Mouse (Mus musculus): ENCODE results near the gene Plppr3. TPM values are rescaled to one million over a fixed set of nuclear protein-coding genes. Genes with fewer than 3 reads are reported as not detected.
A peak's percentile ranks its signal among the peaks of the same experiment; 100 is the strongest.

The Plppr3 gene
- polyA plus RNA-seq, 1 experiment from 2014 or later: 503 TPM

GRCm38 (mm10) chr10:79914131-79914947 lies 39.9 kb upstream of the Plppr3 start:
- H3K36me3 ChIP-seq (replicated peaks): no peaks in the 10 kb centered on the region
- no peak overlapping the region for H3K4me3 ChIP-seq
- ATAC-seq (replicated peaks): no peak
- no peaks in the 10 kb centered on the region for H3K9me3 ChIP-seq
- no peak overlapping the region for H3K4me2 ChIP-seq
- no peak overlapping the region for H3K27ac ChIP-seq
- peaks cover 19% of the 10 kb centered on the region for H3K27me3 ChIP-seq (replicated peaks)
- peaks cover 43% of the 10 kb centered on the region for H3K4me1 ChIP-seq
- WGBS: 64% methylated on average over 11 of the region's 11 CpGs
- H3K9ac ChIP-seq: no peak overlapping the region

DNA sequence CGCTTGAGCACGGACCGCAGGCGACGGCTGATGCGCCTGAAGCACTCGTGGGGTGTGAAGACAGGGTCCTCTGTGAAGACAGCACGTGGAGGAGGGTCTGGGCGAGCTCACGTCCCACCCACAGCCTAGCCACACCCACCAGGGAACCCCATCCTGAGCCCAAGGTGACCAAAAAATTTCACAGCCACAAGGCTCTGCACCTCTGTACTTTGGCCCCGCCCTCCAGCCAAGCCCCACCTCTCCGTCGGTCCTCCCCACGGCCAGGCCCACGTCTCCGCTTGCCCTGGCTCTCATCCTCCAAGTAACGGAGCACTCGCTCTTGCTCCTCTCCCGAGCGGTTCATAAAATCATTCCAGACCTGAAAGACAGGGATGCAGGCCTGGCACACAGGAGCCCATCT lies 38.0 kb upstream of the Plppr3 start:
- ATAC-seq (replicated peaks): no peak
- peaks cover 47% of the 10 kb centered on the region for H3K4me1 ChIP-seq
- WGBS: 71% methylated on average over 20 of the region's 20 CpGs

DNA sequence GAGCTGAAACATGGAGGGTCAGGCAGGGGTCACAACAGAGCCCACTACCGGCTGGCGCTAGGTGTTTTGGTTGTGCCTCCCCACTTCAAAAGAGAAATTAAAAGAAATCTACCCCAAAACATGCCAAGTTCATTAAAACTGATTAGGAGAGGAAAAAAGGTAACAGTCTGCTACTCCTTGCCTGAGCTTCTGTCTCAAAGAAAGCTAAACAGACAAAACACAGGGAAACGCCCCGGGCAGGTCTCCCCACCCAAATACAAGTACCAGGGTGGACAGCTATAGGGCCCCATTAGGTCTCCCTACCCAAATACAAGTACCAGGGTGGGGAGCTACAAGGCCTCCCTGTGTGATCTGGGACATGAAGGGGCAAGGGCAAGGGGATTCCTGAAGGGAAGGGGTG lies 36.1 kb upstream of the Plppr3 start, which contains the start of gene Gm26602:
Gene Gm26602, plus strand, starts transcription at position 301 of the 400 bp plus-strand sequence.
- ATAC-seq (replicated peaks): no peak
- Histone ChIP-seq H3K9me3 (no peaks in the 10 kb centered on the region), H3K4me1 (peaks cover 37% of the 10 kb centered on the region), H3K4me2 (peak within 1 kb of the TSS; percentile 47; the same call in 1 of the 2 replicates), H3K9ac (no peak within 1 kb of the TSS), H3K27me3 (replicated peaks) (no peaks in the 10 kb centered on the region), H3K36me3 (replicated peaks) (peaks cover under 1% of the 10 kb centered on the region; the same call in 1 of the 2 replicates), H3K27ac (peak within 1 kb of the TSS; percentile 99), H3K4me3 (no peak within 1 kb of the TSS)
- 95% methylated on average over 4 of the region's 4 CpGs for WGBS

More for the DNA sequence above, 38.0 kb upstream of the Plppr3 start:
- Histone ChIP-seq H3K9me3 (no peaks in the 10 kb centered on the region), H3K36me3 (replicated peaks) (no peaks in the 10 kb centered on the region), H3K4me2 (no peak overlapping the region), H3K27me3 (replicated peaks) (peaks cover under 1% of the 10 kb centered on the region; the same call in 1 of the 2 replicates), H3K4me3 (no peak overlapping the region), H3K9ac (no peak overlapping the region), H3K27ac (no peak overlapping the region)

DNA sequence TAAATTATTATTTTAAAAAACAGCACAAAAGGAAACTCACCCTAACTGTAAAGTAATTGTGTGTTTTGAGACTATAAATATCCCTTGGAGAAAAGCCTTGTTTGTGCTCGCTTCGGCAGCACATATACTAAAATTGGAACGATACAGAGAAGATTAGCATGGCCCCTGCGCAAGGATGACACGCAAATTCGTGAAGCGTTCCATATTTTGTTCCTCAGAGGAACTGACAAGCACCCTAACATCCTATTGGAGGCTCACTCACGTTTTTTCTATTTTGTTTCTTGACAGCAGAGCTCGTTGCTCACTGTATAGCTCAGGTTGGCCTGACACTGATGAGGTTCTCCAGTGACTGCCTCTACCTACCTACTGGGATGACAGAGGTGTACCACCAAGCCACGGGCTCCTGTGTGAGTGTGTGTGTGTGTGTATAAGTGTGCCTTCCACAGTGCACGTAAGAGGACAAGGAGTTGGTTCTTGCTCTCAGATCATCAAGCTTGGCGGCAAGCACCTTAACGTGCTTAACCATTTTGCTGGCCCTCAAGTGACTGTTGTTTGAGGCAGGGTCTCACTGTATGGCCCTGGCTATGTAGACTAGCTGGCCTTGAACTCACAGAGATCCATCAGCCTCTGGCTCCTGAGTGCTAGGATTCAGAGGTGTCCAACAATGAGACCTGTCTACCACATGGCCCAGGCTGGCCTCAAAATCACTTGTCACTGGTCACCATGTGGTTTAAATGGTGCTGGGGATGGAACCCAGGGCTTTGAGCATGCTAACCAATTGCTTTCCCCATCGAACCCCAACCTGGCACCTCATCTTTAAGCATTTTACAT lies 34.9 kb upstream of the Plppr3 start:
- ATAC-seq (replicated peaks): peak; percentile 65
- Histone ChIP-seq H3K27me3 (replicated peaks) (no peaks in the 10 kb centered on the region), H3K4me2 (peak overlapping the region; percentile 47), H3K27ac (peak overlapping the region; percentile 99), H3K36me3 (replicated peaks) (peaks cover 12% of the 10 kb centered on the region), H3K4me3 (peak overlapping the region; percentile 83), H3K9me3 (no peaks in the 10 kb centered on the region), H3K4me1 (peaks cover 25% of the 10 kb centered on the region), H3K9ac (peak overlapping the region; percentile 92)
- 22% methylated on average over 14 of the region's 14 CpGs for WGBS

DNA sequence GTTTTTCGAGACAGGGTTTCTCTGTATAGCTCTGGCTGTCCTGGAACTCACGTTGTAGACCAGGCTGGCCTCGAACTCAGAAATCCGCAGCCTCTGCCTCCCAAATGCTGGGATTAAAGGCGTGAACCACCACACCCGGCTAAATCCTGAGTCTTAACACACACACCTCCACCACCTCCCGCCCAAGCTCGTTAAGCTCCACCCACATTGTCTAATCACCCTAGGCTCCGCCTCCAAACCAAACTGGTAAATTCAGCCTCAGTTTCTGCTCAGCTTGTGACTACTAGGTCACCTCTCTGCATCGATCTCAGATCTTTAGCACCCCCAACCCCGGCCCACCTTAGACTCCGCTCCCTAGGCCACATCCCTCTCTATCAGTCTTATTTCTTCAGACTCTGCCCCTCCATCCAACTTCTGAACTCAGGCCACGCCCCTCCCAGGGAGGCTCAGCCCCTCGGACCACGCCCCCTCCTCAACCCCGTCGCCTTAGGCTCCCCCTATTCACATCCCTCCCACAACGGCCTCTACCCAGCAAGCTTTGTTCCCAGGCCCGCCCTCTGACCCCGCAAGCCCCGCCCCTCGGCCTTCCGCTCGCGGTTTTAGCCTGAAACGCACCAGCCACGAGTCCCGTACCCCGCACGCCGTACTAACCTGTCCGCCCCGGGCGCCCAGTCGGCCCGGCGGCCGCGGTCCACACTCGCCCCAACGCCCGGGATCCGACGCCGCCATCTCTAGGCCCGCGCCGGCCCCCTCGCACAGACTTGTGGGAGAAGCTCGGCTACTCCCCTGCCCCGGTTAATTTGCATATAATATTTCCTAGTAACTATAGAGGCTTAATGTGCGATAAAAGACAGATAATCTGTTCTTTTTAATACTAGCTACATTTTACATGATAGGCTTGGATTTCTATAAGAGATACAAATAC lies 34.0 kb upstream of the Plppr3 start, which contains the start of gene Med16:
Gene Med16, minus strand, starts transcription at position 757 of the 925 bp plus-strand sequence.
- Histone ChIP-seq H3K4me1 (peaks cover 16% of the 10 kb centered on the region), H3K4me2 (peak within 1 kb of the TSS; percentile 47), H3K27me3 (replicated peaks) (no peaks in the 10 kb centered on the region), H3K36me3 (replicated peaks) (peaks cover 17% of the 10 kb centered on the region), H3K4me3 (peak within 1 kb of the TSS; percentile 83), H3K27ac (peak within 1 kb of the TSS; percentile 99), H3K9me3 (no peaks in the 10 kb centered on the region), H3K9ac (peak within 1 kb of the TSS; percentile 92)
- ATAC-seq (replicated peaks): peak; percentile 89
- 3% methylated on average over 51 of the region's 52 CpGs for WGBS

DNA sequence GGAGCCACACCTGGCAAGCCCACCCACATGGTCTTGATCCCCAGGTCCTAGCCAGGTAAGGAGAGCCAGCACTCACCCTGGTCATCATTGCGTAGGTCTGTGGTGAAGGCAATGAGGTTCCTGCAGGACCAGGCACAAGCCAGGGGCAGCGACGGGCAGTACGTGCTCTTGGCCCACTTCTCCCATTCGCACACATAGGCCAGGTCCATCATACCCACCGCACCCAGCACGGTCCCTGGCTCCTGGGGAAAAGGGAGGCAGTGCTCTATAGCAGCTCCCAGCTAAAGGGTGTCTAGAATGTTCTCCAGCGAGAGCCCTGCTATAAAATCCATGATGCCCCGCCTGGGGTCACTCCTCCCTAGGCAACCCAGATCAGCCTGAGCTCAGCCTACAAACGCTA lies 33.0 kb upstream of the Plppr3 start:
- peak overlapping the region; percentile 83; the same call in 1 of the 2 replicates for H3K4me3 ChIP-seq
- no peak overlapping the region for H3K9ac ChIP-seq
- H3K27ac ChIP-seq: 0 out of 2 replicates have a peak overlapping the region, but pooled peaks have one; percentile 26
- no peak overlapping the region; the same call in 1 of the 2 replicates for H3K4me2 ChIP-seq
- H3K9me3 ChIP-seq: no peaks in the 10 kb centered on the region
- WGBS: 95% methylated on average over 10 of the region's 10 CpGs
- peaks cover 17% of the 10 kb centered on the region for H3K36me3 ChIP-seq (replicated peaks)
- H3K27me3 ChIP-seq (replicated peaks): no peaks in the 10 kb centered on the region
- no peak for ATAC-seq (replicated peaks)
- H3K4me1 ChIP-seq: peaks cover 14% of the 10 kb centered on the region

DNA sequence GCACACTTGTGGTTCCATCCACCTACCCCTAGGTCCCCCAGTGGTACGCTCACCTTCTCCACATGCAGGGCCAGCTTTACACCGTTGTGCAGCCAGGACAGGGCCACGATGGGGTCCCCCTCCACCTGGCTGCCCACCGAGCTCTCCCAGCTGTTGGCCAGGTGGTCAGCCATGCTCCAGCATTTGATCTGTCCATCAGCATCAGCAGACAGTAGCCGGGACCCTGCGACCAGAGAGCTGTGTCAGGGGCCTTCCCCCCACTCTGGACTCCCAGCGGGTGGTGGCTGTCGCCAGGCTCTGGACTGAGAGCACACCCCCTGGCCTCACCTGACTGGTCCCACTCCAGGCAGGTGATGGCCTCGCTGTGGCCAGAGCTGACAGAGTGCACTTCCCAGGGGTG lies 32.3 kb upstream of the Plppr3 start:
- Histone ChIP-seq H3K4me2 (no peak overlapping the region), H3K27me3 (replicated peaks) (no peaks in the 10 kb centered on the region), H3K9ac (no peak overlapping the region), H3K4me1 (peaks cover 14% of the 10 kb centered on the region), H3K4me3 (no peak overlapping the region), H3K9me3 (no peaks in the 10 kb centered on the region), H3K27ac (no peak overlapping the region), H3K36me3 (replicated peaks) (peaks cover 17% of the 10 kb centered on the region)
- no peak for ATAC-seq (replicated peaks)
- 89% methylated on average over 9 of the region's 9 CpGs for WGBS

DNA sequence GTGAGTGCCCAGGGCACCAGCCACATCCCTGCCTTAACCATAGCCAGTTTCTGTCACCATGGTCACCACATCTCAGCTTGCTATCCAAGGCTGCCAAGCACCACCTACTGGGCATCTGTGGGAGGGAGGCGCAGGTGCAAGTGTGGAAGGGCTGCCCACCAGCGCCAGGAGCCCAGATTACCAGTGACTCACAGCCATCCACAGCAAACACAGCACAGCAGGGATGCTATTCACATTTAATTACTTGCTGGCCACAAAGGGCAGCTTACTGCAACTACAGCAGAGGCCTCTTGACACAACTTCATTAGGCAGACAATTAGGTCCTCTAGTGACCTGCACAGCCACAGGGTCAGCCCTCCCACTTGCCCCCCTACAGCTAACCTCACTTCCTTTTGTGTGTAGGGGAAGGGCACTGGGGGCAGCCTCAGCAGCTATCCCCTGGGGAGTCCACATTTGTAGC lies 26.5 kb upstream of the Plppr3 start:
- Histone ChIP-seq H3K4me2 (no peak overlapping the region), H3K9ac (0 out of 2 replicates have a peak overlapping the region, but pooled peaks have one; percentile 4), H3K4me3 (no peak overlapping the region), H3K36me3 (replicated peaks) (peaks cover 23% of the 10 kb centered on the region), H3K27ac (peak overlapping the region; percentile 30), H3K9me3 (no peaks in the 10 kb centered on the region), H3K27me3 (replicated peaks) (no peaks in the 10 kb centered on the region), H3K4me1 (peaks cover 9% of the 10 kb centered on the region; the same call in 1 of the 2 replicates)
- whole genome bisulfite sequencing: 5% methylated on average over 2 of the region's 2 CpGs
- ATAC-seq (replicated peaks): peak; percentile 57

GRCm38 (mm10) chr10:79897316-79898245 lies 23.1 kb upstream of the Plppr3 start:
- H3K36me3 ChIP-seq (replicated peaks): 0 out of 2 replicates have a peak, but pooled peaks cover 11% of the 10 kb centered on the region
- H3K27ac ChIP-seq: no peak overlapping the region
- H3K4me1 ChIP-seq: peaks cover 9% of the 10 kb centered on the region; the same call in 1 of the 2 replicates
- no peak overlapping the region for H3K9ac ChIP-seq
- 54% methylated on average over 20 of the region's 20 CpGs for WGBS
- no peak overlapping the region for H3K4me3 ChIP-seq
- ATAC-seq (replicated peaks): no peak
- no peak overlapping the region for H3K4me2 ChIP-seq
- H3K27me3 ChIP-seq (replicated peaks): no peaks in the 10 kb centered on the region
- no peaks in the 10 kb centered on the region for H3K9me3 ChIP-seq

- no peaks in the 10 kb centered on the region for H3K9me3 ChIP-seq
- ATAC-seq (replicated peaks): no peak
- 92% methylated on average over 13 of the region's 13 CpGs for WGBS
- H3K9ac ChIP-seq: no peak overlapping the region
- no peaks in the 10 kb centered on the region for H3K27me3 ChIP-seq (replicated peaks)
- H3K4me1 ChIP-seq: peaks cover 9% of the 10 kb centered on the region; the same call in 1 of the 2 replicates
- H3K4me2 ChIP-seq: no peak overlapping the region
- H3K4me3 ChIP-seq: no peak overlapping the region
- H3K36me3 ChIP-seq (replicated peaks): 0 out of 2 replicates have a peak, but pooled peaks cover 11% of the 10 kb centered on the region
- no peak overlapping the region for H3K27ac ChIP-seq
Observed at GRCm38 (mm10) chr10:79896814-79897213, 22.4 kb upstream of the Plppr3 start.

Measured in midbrain, embryonic 15.5 days (tissue).